Mouse (Mus musculus): Measurements from ENCODE around the gene Ip6k2. TPM values are rescaled to one million over a fixed set of nuclear protein-coding genes. Genes with fewer than 3 reads are reported as not detected.

The Ip6k2 gene
- 145 and 162 TPM in 2 replicates for polyA plus RNA-seq (2012; rRNA removed)

- TF ChIP-seq POLR2A (IDR thresholded peaks at IDR 0.05; ENCODE audit: extremely low read depth, insufficient read depth, low read length): peak; percentile 71
- no peak for TF ChIP-seq CTCF (IDR thresholded peaks at IDR 0.05; ENCODE audit: extremely low read depth, insufficient read depth, low read length)
- Histone ChIP-seq H3K4me1 (ENCODE audit: control insufficient read depth, insufficient read depth, low read length) (peaks cover 12% of the 10 kb centered on the region), H3K4me3 (ENCODE audit: insufficient read depth, low read length) (peak within 1 kb of the TSS; percentile 95)
Measured at GRCm38 (mm10) chr9:108783548-108784463, at the start of gene Ip6k2. TSS of gene Ip6k2 (plus strand) at chr9:108783796.

GRCm38 (mm10) chr9:108734626-108735025 is 49.0 kb upstream of the Ip6k2 start:
- Histone ChIP-seq H3K4me3 (ENCODE audit: insufficient read depth, low read length) (no peak overlapping the region), H3K4me1 (ENCODE audit: control insufficient read depth, insufficient read depth, low read length) (no peaks in the 10 kb centered on the region), H3K27ac (ENCODE audit: insufficient read depth, low read length) (no peak overlapping the region)
- TF ChIP-seq CTCF (IDR thresholded peaks at IDR 0.05; ENCODE audit: extremely low read depth, insufficient read depth, low read length) (no peak), POLR2A (IDR thresholded peaks at IDR 0.05; ENCODE audit: extremely low read depth, insufficient read depth, low read length) (no peak)

More at GRCm38 (mm10) chr9:108783548-108784463, at the start of gene Ip6k2:
- peak within 1 kb of the TSS; percentile 79 for H3K27ac ChIP-seq (ENCODE audit: insufficient read depth, low read length)

- no peak overlapping the region for H3K27ac ChIP-seq (ENCODE audit: insufficient read depth, low read length)
- no peak overlapping the region for H3K4me3 ChIP-seq (ENCODE audit: insufficient read depth, low read length)
- H3K4me1 ChIP-seq (ENCODE audit: control insufficient read depth, insufficient read depth, low read length): no peaks in the 10 kb centered on the region
- TF ChIP-seq POLR2A (IDR thresholded peaks at IDR 0.05; ENCODE audit: extremely low read depth, insufficient read depth, low read length): no peak
- no peak for TF ChIP-seq CTCF (IDR thresholded peaks at IDR 0.05; ENCODE audit: extremely low read depth, insufficient read depth, low read length)
Measured at GRCm38 (mm10) chr9:108739239-108739638, 44.4 kb upstream of the Ip6k2 start.

GRCm38 (mm10) chr9:108740062-108740461 is 43.5 kb upstream of the Ip6k2 start:
- Histone ChIP-seq H3K4me3 (ENCODE audit: insufficient read depth, low read length) (no peak overlapping the region), H3K27ac (ENCODE audit: insufficient read depth, low read length) (no peak overlapping the region), H3K4me1 (ENCODE audit: control insufficient read depth, insufficient read depth, low read length) (no peaks in the 10 kb centered on the region)
- no peak for TF ChIP-seq CTCF (IDR thresholded peaks at IDR 0.05; ENCODE audit: extremely low read depth, insufficient read depth, low read length)
- no peak for TF ChIP-seq POLR2A (IDR thresholded peaks at IDR 0.05; ENCODE audit: extremely low read depth, insufficient read depth, low read length)

- no peak overlapping the region for H3K27ac ChIP-seq (ENCODE audit: insufficient read depth, low read length)
Measured at GRCm38 (mm10) chr9:108742048-108742447, 41.5 kb upstream of the Ip6k2 start.

GRCm38 (mm10) chr9:108746876-108747499 is 36.6 kb upstream of the Ip6k2 start:
- TF ChIP-seq POLR2A (IDR thresholded peaks at IDR 0.05; ENCODE audit: extremely low read depth, insufficient read depth, low read length) (no peak), CTCF (IDR thresholded peaks at IDR 0.05; ENCODE audit: extremely low read depth, insufficient read depth, low read length) (no peak)

More at GRCm38 (mm10) chr9:108742048-108742447, 41.5 kb upstream of the Ip6k2 start:
- H3K4me1 ChIP-seq (ENCODE audit: control insufficient read depth, insufficient read depth, low read length): no peaks in the 10 kb centered on the region
- no peak for TF ChIP-seq CTCF (IDR thresholded peaks at IDR 0.05; ENCODE audit: extremely low read depth, insufficient read depth, low read length)
- no peak for TF ChIP-seq POLR2A (IDR thresholded peaks at IDR 0.05; ENCODE audit: extremely low read depth, insufficient read depth, low read length)
- no peak overlapping the region for H3K4me3 ChIP-seq (ENCODE audit: insufficient read depth, low read length)

GRCm38 (mm10) chr9:108747694-108748093 is 35.9 kb upstream of the Ip6k2 start:
- Histone ChIP-seq H3K27ac (ENCODE audit: insufficient read depth, low read length) (no peak overlapping the region), H3K4me1 (ENCODE audit: control insufficient read depth, insufficient read depth, low read length) (no peaks in the 10 kb centered on the region), H3K4me3 (ENCODE audit: insufficient read depth, low read length) (no peak overlapping the region)
- TF ChIP-seq CTCF (IDR thresholded peaks at IDR 0.05; ENCODE audit: extremely low read depth, insufficient read depth, low read length): no peak
- TF ChIP-seq POLR2A (IDR thresholded peaks at IDR 0.05; ENCODE audit: extremely low read depth, insufficient read depth, low read length): no peak

More at GRCm38 (mm10) chr9:108746876-108747499, 36.6 kb upstream of the Ip6k2 start:
- no peak overlapping the region for H3K27ac ChIP-seq (ENCODE audit: insufficient read depth, low read length)
- H3K4me3 ChIP-seq (ENCODE audit: insufficient read depth, low read length): no peak overlapping the region
- H3K4me1 ChIP-seq (ENCODE audit: control insufficient read depth, insufficient read depth, low read length): no peaks in the 10 kb centered on the region

GRCm38 (mm10) chr9:108748600-108749183 is 34.9 kb upstream of the Ip6k2 start:
- H3K27ac ChIP-seq (ENCODE audit: insufficient read depth, low read length): no peak overlapping the region
- H3K4me1 ChIP-seq (ENCODE audit: control insufficient read depth, insufficient read depth, low read length): no peaks in the 10 kb centered on the region
- TF ChIP-seq POLR2A (IDR thresholded peaks at IDR 0.05; ENCODE audit: extremely low read depth, insufficient read depth, low read length) (no peak), CTCF (IDR thresholded peaks at IDR 0.05; ENCODE audit: extremely low read depth, insufficient read depth, low read length) (no peak)
- H3K4me3 ChIP-seq (ENCODE audit: insufficient read depth, low read length): no peak overlapping the region

- H3K4me3 ChIP-seq (ENCODE audit: insufficient read depth, low read length): no peak overlapping the region
- no peaks in the 10 kb centered on the region for H3K4me1 ChIP-seq (ENCODE audit: control insufficient read depth, insufficient read depth, low read length)
- TF ChIP-seq POLR2A (IDR thresholded peaks at IDR 0.05; ENCODE audit: extremely low read depth, insufficient read depth, low read length) (no peak), CTCF (IDR thresholded peaks at IDR 0.05; ENCODE audit: extremely low read depth, insufficient read depth, low read length) (no peak)
- H3K27ac ChIP-seq (ENCODE audit: insufficient read depth, low read length): no peak overlapping the region
Measured at GRCm38 (mm10) chr9:108750616-108751015, 33.0 kb upstream of the Ip6k2 start.

Measured in cortical plate, adult 2 months (tissue).